Mouse (Mus musculus) T-helper 17 cell (primary cell): ENCODE measurements around the gene Nfic.

Experiments used
- in situ Hi-C, 2 experiments: fragments of 300-600 bp; cut with MboI, MseI; formaldehyde crosslinking; loops; 1 replicate in 1 of 2; 2 replicates in 1 of 2; pipeline ENCODE4 v1.15.1; 2025; ENCODE audit warnings: high pct_unique_total_duplicates in 2 of 2

Nfic gene

GRCm38 (mm10) chr10:81455181-81455895 is at the start of gene Nfic:
TSS of gene Nfic (minus strand) at chr10:81455635.
- in situ Hi-C loops, result no loop called here

GRCm38 (mm10) chr10:81502658-81503057 is 47.2 kb upstream of the Nfic start:
- in situ Hi-C loops, result loop anchor here in 1 of 2 experiments (10.0 kb wide), 1 partner anchor 1502 kb away; no protein-coding TSS in a partner anchor

DNA sequence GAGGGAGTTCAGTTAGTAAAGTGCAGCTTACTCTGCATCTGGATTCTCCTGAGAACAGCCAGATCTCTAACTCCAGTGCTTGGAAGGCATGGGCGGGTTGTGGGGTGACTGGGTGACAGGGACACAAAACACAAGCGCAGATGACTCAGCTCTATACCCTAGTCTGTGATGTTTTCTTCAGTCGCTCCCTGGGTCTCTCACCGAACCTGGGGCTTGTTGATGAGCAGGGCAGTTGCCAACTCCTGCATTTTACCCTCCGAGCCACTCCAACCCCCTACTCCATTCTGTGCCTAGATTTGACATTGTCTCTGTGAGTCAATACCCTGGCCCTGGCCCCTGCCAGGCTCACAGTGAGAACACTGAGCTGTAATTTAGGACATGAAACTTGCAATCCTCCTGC is 46.4 kb upstream of the Nfic start:
- in situ Hi-C loops, result loop anchor here in 1 of 2 experiments (10.0 kb wide), 1 partner anchor 1503 kb away; no protein-coding TSS in a partner anchor

- in situ Hi-C loops, result loop anchor here in 1 of 2 experiments (10.0 kb wide), 1 partner anchor 1505 kb away; no protein-coding TSS in a partner anchor
Observed at GRCm38 (mm10) chr10:81500032-81500431, 44.6 kb upstream of the Nfic start, which contains the start of gene S1pr4. TSS of gene S1pr4 (minus strand) at chr10:81500132.

GRCm38 (mm10) chr10:81499250-81499901 is 43.9 kb upstream of the Nfic start:
- in situ Hi-C loops, result no loop called here

DNA sequence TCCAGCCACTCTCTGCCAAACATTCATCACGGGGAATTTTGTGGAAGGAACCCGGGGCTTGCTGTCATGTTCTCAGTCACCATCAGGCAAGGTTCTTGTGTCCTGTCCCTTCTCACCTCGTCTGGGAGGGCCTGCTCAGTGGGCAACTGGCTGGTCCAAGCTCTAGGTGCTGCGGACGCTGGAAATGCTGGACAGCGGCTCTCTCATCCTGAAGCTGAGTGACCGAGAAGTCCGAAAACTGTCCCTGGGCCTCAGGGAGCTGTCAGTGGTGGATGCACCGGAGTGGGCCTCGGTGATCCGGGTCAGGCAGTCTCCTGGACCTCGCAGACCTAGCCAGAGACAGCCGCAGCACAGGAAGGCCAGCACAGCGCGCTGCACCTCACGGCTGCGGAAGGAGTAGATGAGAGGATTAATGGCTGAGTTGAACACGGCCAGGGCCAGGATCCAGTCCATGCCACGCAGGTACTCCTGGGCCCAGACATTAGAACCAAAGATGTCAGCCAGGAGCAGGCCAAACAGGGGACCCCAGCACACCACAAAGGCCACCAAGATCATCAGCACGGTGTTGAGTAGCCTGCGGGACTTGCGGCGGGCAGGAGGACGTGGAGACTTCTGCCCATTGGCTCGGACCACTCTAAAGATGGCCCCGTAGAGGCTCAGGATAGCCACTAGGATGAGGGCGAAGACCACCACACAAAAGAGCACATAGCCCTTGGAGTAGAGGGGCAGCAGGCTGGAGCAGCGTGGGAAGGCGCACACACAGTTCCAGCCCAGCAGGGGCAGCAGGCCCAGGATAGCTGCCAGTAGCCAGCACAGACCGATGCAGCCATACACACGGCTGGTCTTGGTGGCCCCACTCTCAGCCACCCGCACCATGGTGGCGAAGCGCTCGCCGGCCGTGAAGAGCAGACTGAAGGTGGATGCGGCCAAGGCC is 43.1 kb upstream of the Nfic start:
- in situ Hi-C loops, result no loop called here

- in situ Hi-C loops, result no loop called here
Observed at GRCm38 (mm10) chr10:81497401-81498270, 42.2 kb upstream of the Nfic start.

DNA sequence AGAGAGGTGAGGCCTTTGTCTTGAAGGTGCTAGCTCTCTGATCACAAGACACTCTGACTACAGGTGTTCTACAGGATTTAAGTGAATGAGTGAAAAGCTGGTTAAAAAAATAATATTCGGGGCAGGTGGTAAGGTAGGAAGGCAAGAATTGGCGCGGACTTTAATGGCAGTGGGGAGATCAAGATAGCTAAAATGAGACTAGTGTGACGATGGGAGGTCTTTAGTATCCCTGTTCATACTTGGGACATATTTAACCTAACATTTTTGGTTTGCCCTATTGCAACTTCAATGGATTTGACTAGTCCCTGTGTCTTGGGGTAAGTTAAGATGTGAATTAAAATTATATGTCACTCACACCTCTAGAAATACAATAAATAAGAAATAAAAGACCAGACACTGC is 41.5 kb upstream of the Nfic start:
- in situ Hi-C loops, result no loop called here

- in situ Hi-C loops, result no loop called here
Observed at GRCm38 (mm10) chr10:81496264-81496901, 40.9 kb upstream of the Nfic start, which contains the start of gene Ncln. TSS of gene Ncln (minus strand) at chr10:81496392.

DNA sequence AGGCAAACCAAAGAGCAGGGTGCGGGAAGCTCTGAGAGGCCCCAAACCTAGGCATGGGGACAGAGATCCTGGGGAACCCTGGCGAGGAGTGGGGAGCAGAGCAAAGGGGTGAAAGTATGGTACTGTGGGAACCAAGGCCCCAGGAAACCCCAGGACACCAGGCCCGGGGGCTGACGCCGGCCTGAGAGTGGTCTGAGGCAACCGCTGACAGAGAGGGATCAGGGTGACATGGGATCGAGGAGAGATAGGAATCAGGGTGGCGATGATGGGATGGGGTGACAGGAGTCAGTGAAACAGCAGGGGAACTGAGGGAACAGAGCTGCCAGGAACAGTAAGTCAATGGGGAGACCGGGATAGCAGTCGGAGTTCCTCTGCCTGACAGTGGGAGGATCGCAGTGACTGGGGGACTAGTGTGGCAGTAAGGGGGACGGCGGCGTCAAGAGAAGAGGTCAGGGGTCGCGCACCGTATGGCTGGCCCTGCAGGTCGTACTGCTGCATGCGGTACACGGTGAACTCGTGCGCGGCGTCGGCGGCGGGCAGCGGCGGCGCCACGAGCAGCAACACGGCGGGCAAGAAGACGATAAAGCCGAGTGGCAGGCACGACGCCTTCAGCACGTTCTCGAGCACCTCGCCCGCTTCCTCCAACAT is 40.3 kb upstream of the Nfic start:
- in situ Hi-C loops, result no loop called here

GRCm38 (mm10) chr10:81495151-81495550 is 39.7 kb upstream of the Nfic start:
- in situ Hi-C loops, result no loop called here

- in situ Hi-C loops, result no loop called here
Observed at GRCm38 (mm10) chr10:81494260-81495041, 39.0 kb upstream of the Nfic start.

GRCm38 (mm10) chr10:81493601-81494220 is 38.3 kb upstream of the Nfic start:
- in situ Hi-C loops, result no loop called here

GRCm38 (mm10) chr10:81492606-81493240 is 37.3 kb upstream of the Nfic start:
- in situ Hi-C loops, result no loop called here

DNA sequence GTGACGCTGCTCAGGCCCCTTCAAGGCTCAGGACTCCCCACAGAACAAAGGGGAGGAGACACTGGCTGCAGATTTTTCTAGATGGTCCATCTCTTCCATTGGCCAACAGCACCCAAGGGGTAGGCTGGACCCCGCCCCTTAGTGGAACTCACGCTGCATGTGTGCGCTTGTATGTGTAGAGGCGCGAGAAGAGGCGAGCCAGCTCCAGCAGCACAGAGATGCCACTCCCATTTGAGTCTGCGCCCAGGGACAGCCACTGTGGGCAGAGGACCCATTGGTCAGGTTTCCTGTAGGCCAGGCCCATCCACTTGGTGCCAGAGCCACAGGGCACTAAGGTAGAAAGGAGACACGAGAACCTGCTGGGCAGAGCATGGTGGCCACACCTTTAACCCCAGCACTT is 35.6 kb upstream of the Nfic start:
- in situ Hi-C loops, result no loop called here

DNA sequence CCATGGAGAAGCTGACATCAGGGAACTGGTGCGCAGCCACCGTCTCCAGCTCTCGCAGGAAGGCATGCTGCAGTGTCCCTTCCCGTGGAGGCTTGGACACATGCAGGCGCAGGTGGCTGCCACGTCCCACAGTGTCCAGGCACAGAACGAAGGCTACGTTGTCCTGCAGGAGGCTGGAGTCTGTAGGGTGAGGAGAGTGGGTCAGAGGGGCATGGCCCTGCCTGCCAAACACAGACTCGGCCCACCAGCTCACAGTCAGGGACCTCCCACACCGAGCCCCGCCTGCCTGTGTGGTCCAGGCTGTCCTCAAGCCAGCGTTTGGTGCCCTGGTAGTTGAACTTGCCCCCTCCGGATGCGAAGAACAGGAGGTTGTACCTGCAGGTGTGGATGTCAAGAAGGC is 34.5 kb upstream of the Nfic start:
- in situ Hi-C loops, result loop anchor here in 1 of 2 experiments (10.0 kb wide), 1 partner anchor 45 kb away; no protein-coding TSS in a partner anchor

DNA sequence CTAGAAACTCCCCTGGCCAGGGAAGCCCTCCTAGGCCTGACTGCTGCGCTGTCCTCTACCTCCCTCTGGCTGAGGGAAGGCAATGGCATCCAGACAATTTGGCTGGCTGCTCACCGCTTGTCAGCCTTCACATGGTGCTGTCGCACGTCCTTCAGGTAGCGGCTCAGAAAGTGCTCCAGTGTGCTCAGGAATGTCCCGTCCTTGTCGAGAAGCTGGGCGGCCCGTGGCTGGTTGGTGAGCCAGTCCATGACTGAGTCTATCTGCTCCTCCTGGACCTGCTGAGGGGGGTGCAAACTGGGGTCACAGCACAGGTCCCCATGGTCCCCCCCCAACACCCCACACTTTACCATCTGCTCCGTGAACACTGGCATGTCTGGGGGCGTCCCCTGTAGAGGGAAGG is 32.6 kb upstream of the Nfic start:
- in situ Hi-C loops, result loop anchor here in 1 of 2 experiments (10.0 kb wide), 1 partner anchor 47 kb away; no protein-coding TSS in a partner anchor

DNA sequence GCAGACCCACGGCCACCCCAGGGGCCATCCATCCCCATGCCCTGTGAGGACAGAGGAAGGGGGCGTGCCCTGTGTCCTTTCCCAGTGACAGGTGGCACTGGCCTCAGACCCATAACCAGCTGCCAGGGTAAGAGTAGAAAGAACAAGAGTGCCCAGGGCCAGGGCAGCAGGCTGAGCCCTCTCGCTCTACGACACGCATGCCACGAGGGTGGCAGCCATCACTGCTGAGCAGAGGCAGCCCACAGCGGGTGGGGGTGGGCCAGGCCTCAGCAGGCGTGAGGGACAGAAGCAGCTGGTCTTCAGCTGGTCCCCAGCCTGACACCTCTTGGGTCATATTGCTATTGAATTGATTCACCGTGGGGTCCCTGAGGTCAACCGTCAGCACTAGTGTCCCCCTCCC is 31.1 kb upstream of the Nfic start:
- in situ Hi-C loops, result loop anchor here in 1 of 2 experiments (10.0 kb wide), 1 partner anchor 48 kb away; no protein-coding TSS in a partner anchor
